Mouse (Mus musculus): ENCODE measurements around the gene Efcab10.

DNA sequence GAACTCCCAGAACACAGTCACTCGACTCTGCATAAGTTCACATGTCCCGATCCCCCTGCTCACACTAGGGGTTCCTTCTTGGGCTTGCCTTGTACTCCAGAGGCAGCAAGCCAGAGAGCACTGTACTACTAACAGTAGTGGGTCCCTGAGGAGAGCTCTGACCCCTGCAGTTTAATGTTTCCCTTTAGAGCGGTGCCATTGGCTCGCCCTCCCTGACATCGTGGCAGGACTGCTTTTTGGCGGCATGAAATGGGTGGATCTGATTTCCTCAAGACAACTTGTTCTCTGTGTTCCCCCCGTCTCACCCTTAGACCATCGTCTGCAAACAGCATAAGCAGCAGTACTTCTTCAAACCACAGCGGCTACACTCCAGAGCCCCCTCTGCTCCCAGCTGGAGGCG, 36.3 kb upstream of the Efcab10 start:
- no peak for TF ChIP-seq FOSL1 (IDR thresholded peaks at IDR 0.05; ENCODE audit: insufficient read depth, low read length, poor library complexity, severe bottlenecking)
- TF ChIP-seq CTCF (IDR thresholded peaks at IDR 0.05; ENCODE audit: control insufficient read depth, insufficient read depth, insufficient read length), result no peak
- no peak for TF ChIP-seq MAX (IDR thresholded peaks at IDR 0.05)
- no peak for TF ChIP-seq MYOD1 (IDR thresholded peaks at IDR 0.05; ENCODE audit: control insufficient read depth, insufficient read length, low read depth)
- no peak for TF ChIP-seq CEBPB (IDR thresholded peaks at IDR 0.05; ENCODE audit: low read depth)
- TF ChIP-seq USF1 (IDR thresholded peaks at IDR 0.05; ENCODE audit: low read depth), result no peak
- TF ChIP-seq MYOG (IDR thresholded peaks at IDR 0.05; ENCODE audit: control insufficient read depth, extremely low read depth, insufficient read length), result no peak
